Mouse (Mus musculus) ovary, postnatal 14 days (tissue): Measurements from ENCODE around the gene Hmcn1.

Experiments used
- DNase-seq: peaks from one replicate; pipeline ENCODE4 v3.0.0; 2022; ENCODE audit warnings: low spot score

Gene Hmcn1

GRCm38 (mm10) chr1:150535770-150536534, 457.3 kb downstream of the Hmcn1 start:
- DNase-seq: peak; percentile 22

- DNase-seq: no peak
Measured at GRCm38 (mm10) chr1:150534587-150534986, 458.6 kb downstream of the Hmcn1 start.

GRCm38 (mm10) chr1:150513041-150513440, 480.2 kb downstream of the Hmcn1 start:
- DNase-seq: no peak
